Mouse (Mus musculus): Measurements from ENCODE around the gene Tceal5.
A peak's percentile ranks its signal among the peaks of the same experiment; 100 is the strongest.
"Not testable (repeated sequence)": the region's sequence is repeated elsewhere in the genome, so short reads cannot be mapped to it uniquely, and the experiment has no call there.

Gene Tceal5

DNA sequence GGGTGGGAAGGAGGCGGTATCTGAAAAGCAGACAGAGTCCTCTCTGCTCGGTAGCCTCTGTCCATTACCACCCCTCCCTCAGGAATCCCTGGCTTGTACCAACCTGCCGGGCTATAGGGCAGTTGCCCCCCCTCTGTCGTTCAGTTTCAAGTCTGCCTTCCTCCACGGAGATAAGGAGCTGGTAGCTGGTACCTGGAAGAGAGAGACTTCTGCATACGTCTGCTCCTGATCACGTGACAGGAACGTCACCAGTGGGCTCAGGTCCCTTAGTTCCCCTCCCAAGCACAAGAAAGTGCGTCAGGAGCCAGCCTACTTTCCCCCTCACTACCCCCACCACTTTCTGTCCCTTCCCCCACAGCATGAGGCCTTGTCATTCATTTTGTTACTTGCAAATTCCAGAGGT, at the start of gene Tceal5:
Gene Tceal5 (minus strand): TSS at position 213 of the 403 bp plus-strand sequence.
- peak; percentile 18 for DNase-seq (ENCODE audit: low spot score)

DNA sequence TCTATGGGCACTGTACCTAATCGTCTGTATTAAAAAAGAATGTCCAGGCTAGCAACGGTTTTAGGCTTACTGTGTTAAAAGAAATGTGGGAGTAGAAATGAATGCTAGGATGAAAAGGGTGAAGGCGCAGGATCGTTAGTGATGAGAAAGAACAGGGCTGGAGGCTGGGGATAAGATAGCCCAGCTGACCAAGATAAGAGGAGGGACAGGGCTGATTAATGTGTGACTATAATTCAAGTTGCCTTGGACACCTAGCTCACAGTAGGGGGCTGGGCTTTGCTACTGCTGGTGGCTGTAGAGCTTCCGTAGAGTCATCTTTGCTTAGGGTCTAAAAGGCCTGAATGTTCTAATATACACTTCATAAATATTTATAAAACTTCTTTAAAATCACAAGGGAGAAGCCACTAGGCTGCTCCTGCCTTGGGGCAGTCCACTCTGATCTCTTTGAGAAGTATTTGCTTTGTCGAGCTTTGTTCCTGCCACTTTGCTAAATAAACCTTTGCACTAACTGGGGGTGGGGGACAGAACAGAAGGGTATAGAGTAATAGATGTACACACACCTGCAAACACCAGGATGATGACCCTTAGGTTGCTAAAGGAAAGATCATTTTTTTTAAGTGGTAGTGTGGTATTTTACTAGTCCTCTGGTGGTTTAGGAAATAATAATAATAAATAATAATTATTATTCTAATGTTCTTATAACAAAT, 48.5 kb upstream of the Tceal5 start:
- DNase-seq (ENCODE audit: low spot score), result no peak

- DNase-seq (ENCODE audit: low spot score), result no peak
Observed at GRCm38 (mm10) chrX:136249671-136250070, 46.0 kb upstream of the Tceal5 start.

DNA sequence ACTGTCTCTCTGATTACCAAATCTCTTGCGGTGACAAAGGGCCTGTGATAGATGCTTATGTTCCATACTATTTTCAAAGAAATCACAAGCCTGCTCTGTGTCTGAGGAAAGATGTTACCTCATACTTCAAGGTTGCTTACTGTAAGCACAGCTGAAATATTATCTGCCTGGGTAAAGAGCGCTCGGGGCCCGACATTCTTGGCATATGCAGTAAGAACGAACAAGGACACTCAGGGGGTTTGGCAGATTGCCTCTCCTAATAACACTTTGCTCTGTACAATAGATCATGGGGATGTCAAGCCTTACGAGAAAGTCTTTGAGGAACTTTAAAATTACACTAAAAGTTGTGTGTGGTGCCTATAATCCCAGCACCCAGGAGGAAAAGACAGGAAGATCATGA, 45.1 kb upstream of the Tceal5 start:
- DNase-seq (ENCODE audit: low spot score), result peak; percentile 6

- peak; percentile 11 for DNase-seq (ENCODE audit: low spot score)
Observed at GRCm38 (mm10) chrX:136245521-136246071, 41.9 kb upstream of the Tceal5 start.

DNA sequence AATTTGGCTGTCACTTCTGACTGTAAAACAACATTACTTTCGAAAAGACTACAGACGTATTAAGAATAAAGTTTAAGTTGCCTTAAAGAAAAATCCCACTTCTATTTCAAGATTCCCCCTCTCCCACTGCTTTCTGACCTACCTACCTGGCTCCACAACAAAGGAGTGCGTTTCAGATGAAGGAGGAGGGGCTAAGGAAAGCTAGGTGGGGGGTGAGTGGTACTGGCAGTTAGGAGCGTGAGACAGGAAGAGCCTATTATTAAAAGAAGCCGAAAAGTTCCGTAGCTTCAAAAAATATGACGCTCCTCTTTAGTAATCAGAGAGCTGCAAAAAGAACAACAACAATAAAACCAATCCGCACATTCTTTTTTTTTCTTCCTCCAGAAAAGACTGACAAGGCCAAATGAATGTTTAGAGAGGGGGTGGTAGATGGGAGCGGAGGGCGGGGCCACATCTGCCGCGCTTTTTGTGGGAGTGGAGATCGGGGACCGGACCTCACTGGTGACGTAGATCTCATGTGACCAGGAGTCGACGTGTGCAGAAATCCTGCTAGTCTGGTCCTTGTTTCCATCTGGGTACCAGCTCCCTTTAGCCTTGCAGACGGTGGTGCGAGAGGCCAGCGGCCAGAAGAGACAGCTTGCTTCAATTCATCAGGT, 41.0 kb upstream of the Tceal5 start, which contains the start of gene Tceal9:
Gene Tceal9 (plus strand): TSS at position 506 of the 656 bp plus-strand sequence.
- peak; percentile 78 for DNase-seq (ENCODE audit: low spot score)

- no peak for DNase-seq (ENCODE audit: low spot score)
Observed at GRCm38 (mm10) chrX:136243181-136243580, 39.5 kb upstream of the Tceal5 start.

GRCm38 (mm10) chrX:136238118-136238517, 34.4 kb upstream of the Tceal5 start:
- DNase-seq (ENCODE audit: low spot score), result peak; percentile 49

DNA sequence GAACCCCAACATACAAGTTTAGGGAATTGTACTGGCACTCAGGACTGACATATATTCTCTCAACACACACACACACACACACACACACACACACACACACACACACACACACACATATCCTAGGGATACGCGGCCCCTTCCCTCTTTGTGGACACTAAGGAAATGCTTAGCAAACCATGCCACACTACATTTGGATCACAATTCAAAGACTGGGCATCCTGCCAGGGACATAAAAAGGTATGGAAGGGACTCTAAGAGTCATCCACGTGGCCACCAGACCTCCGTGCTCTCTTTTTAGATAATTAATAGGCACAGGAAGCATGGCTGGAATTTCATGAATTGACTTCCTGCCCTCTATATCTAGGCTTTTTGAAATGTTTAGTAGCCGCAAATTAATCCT, 24.1 kb upstream of the Tceal5 start:
- no peak for DNase-seq (ENCODE audit: low spot score)

DNA sequence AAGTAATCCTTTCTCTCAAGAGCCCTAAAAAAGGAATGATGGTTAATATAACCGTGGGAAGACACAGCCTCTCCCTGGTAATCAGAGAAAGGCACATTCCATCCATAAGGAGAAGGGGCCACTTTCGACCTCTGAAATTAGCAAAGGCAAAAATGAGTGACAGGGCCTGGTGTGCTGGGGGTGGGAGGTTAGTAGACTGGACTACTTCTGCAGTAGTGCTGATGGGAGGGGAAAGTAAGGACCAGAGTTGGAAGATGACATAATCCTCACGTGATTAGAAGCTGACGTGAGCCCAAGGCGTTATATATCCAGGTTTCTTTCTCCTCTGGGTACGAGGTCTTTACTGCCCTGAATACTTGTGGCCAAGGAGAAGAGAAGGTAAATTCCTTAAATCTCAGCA, 20.0 kb upstream of the Tceal5 start:
- DNase-seq (ENCODE audit: low spot score), result no peak

DNA sequence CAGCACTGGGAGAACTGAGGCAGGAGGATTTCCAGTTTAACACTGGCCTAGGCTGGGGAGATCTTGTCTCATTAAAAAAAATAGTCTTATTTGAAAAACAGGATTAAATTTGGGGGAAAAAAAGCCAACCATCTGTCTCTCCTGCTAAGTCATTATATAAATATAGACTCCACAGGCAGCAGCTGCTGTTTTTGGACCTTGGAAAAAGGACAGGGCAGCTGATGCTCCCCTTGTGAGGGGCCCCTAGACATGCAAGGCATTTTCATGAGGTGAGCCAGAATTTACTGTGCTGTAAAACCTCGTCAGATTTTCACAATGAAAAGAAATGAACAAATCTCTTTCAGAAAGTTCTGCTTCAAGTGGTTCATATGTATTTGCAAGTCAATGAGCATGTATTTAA, 12.6 kb upstream of the Tceal5 start:
- no peak for DNase-seq (ENCODE audit: low spot score)

DNA sequence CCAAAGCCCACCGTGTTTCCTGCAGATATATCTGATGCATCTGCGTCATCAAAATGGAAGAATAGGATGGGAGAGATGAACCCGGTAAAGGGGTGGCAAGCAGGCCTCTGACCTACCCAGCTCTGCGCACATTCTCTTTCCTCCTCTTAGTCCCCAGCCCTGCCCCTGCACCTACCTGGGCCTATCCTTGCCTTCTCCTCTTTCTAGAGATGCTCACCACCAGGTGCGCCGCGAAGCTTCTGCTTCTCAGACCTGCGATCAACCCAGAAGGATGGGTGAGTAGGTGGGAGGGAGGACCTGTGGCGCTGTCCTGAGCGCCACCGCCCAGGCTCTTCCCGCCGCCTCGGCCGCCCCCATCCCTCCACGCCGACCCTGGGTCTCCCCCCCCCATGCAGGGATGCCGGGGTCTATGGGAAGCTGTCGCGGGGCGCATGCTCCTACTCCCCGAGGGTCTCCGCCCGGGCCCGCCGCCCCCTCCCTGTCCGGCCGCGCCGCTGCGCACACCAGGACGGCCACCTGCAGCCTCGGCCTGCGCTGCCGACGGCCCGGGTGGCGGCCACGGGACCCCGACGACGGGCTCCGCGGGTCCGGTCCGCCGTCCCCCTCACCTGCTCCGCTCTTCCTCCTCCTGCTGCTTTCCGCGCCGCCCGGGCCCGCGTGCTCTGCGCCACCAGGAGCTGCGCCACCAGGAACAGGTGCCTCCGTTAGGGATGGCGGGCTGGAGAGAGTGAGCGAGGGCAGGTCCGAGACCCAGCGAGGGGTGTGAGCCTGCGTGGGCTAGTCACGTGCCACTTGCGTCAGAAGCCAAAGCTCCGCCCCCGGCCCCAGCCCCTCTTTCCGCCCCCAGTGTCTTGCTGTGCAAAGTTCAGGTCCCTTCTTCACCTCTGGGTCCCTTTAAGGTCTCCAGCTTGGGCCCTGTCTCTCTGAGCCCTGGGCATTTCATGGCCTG, 11.3 kb upstream of the Tceal5 start, which contains the start of the genes Tceal7 and Bex1:
Gene Tceal7 (plus strand): TSS at position 51 of the 949 bp plus-strand sequence.
Gene Bex1 (minus strand): TSS at position 785 of the 949 bp plus-strand sequence.
- DNase-seq (ENCODE audit: low spot score), result not testable (repeated sequence)

DNA sequence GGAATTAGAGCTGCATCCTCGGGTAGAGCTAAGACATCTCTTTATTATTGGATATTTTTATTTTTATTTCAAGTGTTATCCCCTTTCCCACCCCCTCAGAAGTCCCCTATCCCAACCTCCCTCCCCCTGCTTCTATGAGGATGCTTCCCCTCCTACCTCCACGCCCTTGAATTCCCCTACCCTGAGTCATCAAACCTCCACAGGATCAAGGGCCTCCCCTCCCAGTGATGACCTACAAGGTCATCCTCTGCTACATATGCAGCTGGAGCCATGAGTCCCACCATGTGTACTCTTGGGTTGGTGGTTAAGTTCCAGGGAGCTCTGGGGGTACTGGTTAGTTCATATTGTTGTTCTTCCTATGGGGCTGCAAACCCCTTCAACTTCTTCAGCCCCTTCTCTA, 9.7 kb upstream of the Tceal5 start:
- DNase-seq (ENCODE audit: low spot score), result no peak

DNA sequence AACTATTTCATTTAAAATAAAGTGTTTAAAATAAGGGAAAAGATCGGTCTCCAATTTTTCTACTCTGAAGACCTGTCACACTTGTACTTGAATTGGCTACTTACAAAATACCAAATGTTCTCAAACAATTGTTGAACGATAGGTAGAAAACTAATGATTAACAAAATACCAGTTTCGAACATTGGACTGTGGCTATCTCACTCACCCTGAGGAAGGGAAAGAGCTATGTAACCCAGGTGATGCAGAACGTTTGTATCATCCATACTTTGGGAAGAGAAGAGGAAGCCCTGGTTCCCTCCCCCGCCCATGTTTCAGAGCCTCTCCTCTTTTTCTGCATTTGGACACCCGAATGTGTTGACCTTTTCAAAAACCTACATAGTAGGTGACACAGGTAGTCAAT, 730 bp upstream of the Tceal5 start:
- DNase-seq (ENCODE audit: low spot score), result no peak

- no peak for DNase-seq (ENCODE audit: low spot score)
Observed at GRCm38 (mm10) chrX:136203257-136203656, 419 bp downstream of the Tceal5 start.

DNA sequence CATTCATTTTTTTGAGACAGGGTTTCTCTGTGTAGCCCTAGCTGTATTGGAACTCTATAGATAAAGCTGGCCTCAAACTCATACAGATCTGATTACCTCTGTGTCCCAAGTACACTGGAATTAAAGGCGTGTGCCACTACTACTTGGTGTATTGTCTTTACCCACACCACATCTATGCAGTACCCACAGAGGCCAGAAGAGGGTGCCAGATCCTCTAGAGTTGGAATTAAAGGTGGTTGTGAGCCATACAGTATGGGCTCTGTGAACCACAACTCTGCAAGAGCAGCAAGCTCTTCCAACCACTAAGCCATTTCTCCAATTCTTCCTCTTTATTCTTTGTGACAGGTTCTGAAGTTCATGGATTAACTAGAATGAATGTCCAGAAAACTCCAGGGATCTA, 6.8 kb downstream of the Tceal5 start:
- DNase-seq (ENCODE audit: low spot score), result peak; percentile 11

- no peak for DNase-seq (ENCODE audit: low spot score)
Observed at GRCm38 (mm10) chrX:136195193-136195944, 8.3 kb downstream of the Tceal5 start.

DNA sequence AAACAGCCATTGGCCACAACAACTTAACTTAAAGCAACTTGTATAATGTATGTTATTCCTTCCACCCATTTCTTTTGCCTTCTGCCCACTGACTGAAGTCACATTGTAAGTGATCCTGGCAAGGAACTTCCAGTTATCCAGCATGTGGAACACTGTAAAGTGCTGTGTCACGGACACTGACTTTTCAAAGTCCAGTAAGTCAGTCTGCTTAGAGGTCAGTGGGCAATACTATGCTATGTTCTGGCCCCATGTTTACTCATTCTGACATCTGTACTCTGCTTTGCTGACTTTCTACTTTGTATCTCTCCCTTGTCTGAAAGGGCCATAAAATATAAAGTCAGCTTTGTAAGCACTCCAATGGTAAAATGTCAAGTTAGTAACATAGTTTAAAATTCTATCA, 20.6 kb downstream of the Tceal5 start:
- no peak for DNase-seq (ENCODE audit: low spot score)

DNA sequence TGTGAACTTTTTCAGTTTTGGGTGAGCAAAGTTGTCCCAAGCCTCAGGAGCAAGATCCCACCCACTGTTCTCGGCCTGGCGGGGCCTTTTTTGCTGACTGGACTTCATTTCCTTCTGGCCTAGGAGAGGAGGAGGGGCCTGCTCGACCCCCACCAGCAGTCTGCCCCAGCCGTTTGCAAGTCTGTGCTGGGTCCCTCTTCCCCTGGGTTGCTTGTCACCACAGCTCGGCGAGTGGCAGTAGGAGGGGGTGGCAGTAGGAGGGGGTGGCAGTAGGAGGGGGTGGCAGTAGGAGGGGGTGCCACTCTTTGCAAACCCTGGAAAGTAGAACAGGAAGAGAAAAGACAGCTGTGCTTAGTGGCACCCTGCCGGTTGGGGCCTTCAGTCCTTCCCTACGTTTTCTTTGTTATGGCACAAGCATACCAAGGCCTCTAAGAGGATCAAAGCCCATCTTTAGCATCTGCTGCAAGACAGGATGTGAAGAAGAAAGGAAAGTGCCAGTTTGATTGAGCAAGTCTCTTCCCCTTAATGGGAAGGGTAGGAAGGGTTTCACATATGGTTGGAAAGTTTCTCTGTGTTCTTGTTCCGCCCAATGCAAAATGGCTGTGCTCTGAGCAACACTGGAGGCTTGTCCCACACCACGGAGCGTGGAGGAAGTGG, 22.7 kb downstream of the Tceal5 start:
- DNase-seq (ENCODE audit: low spot score), result no peak

DNA sequence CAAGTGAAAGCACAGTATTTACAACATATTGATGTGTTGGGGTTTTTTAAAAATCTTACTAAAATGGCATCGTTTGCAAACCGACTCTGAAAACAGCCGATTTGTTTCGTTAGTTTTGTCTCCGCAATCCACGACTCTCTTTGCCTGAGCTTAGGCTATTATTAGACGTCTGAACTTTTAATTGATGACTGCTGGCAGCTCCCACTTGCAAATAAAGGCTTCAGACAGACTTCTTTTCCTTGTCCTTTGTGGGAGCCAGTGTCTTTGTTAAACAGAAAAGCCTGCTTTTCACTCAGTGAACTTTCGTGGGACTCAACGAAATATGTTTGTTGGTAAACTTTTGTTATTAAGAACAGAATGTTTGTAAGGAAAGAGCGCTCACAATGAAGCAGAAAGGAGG, 30.9 kb downstream of the Tceal5 start:
- DNase-seq (ENCODE audit: low spot score), result no peak

DNA sequence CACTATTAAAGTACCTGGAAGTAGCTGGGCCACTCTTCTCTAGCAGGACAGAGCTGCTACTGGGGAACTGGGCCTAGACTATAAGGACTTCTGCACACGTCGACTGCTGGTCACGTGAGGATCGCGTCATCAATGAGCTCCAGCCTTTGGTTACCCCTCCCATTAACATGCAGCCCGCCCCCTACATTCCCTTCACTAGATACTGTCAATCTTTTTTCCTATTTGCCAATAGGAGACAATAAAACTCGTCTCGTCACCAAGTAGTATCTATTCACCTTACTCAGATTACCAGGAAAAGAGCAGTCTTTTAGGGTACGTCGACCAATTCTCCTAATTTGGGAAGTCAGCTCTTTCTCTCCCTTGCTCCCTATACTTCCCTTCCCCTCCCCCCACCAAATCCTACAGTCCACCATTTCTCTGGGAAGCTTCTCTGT, 31.5 kb downstream of the Tceal5 start, which contains the start of gene Tceal8:
Gene Tceal8 (minus strand): TSS at position 225 of the 434 bp plus-strand sequence.
- peak; percentile 80 for DNase-seq (ENCODE audit: low spot score)
